Mouse (Mus musculus) lung, postnatal 14 days (tissue): Measurements from ENCODE around the gene Hoxb7.

Experiments
- DNase-seq: peaks from one replicate; pipeline ENCODE4 v3.0.0; 2021

The Hoxb7 gene

GRCm38 (mm10) chr11:96268031-96268745 is 18.2 kb upstream of the Hoxb7 start:
- DNase-seq: no peak

GRCm38 (mm10) chr11:96269869-96270268 is 16.6 kb upstream of the Hoxb7 start:
- no peak for DNase-seq

- DNase-seq: no peak
Measured at GRCm38 (mm10) chr11:96270996-96271540, 15.4 kb upstream of the Hoxb7 start, which contains the start of gene Hoxb9. Gene Hoxb9 (plus strand): TSS chr11:96271457.

- DNase-seq: no peak
Measured at GRCm38 (mm10) chr11:96271541-96272011, 14.8 kb upstream of the Hoxb7 start.

- no peak for DNase-seq
Measured at GRCm38 (mm10) chr11:96272024-96272921, 14.2 kb upstream of the Hoxb7 start.

- DNase-seq: no peak
Measured at GRCm38 (mm10) chr11:96274428-96274827, 12.0 kb upstream of the Hoxb7 start.

GRCm38 (mm10) chr11:96275896-96276295 is 10.5 kb upstream of the Hoxb7 start:
- no peak for DNase-seq

GRCm38 (mm10) chr11:96277151-96278044 is 9.0 kb upstream of the Hoxb7 start:
- DNase-seq: no peak

- no peak for DNase-seq
Measured at GRCm38 (mm10) chr11:96278324-96278723, 8.1 kb upstream of the Hoxb7 start.

- DNase-seq: peak; percentile 92
Measured at GRCm38 (mm10) chr11:96278773-96279172, 7.7 kb upstream of the Hoxb7 start.

GRCm38 (mm10) chr11:96279421-96280233 is 6.8 kb upstream of the Hoxb7 start:
- DNase-seq: no peak

GRCm38 (mm10) chr11:96280399-96281378 is 5.7 kb upstream of the Hoxb7 start:
- DNase-seq: no peak

- DNase-seq: no peak
Measured at GRCm38 (mm10) chr11:96281396-96281795, 5.0 kb upstream of the Hoxb7 start.

GRCm38 (mm10) chr11:96281855-96282570 is 4.4 kb upstream of the Hoxb7 start, which contains the start of gene Hoxb8:
Gene Hoxb8 (plus strand): TSS chr11:96281905.
- DNase-seq: no peak

GRCm38 (mm10) chr11:96282795-96283430 is 3.5 kb upstream of the Hoxb7 start:
- DNase-seq: no peak

- DNase-seq: peak; percentile 63
Measured at GRCm38 (mm10) chr11:96284041-96284749, 2.2 kb upstream of the Hoxb7 start.

GRCm38 (mm10) chr11:96284774-96285734 is 1.4 kb upstream of the Hoxb7 start:
- DNase-seq: no peak
